Mouse (Mus musculus): Measurements from ENCODE around the gene Gm48552.

Gene Gm48552

GRCm38 (mm10) chr10:81388505-81389055 lies at the start of gene Gm48552:
Gene Gm48552, plus strand, starts transcription at chr10:81389005.
- DNase-seq (ENCODE audit: low spot score): no peak

DNA sequence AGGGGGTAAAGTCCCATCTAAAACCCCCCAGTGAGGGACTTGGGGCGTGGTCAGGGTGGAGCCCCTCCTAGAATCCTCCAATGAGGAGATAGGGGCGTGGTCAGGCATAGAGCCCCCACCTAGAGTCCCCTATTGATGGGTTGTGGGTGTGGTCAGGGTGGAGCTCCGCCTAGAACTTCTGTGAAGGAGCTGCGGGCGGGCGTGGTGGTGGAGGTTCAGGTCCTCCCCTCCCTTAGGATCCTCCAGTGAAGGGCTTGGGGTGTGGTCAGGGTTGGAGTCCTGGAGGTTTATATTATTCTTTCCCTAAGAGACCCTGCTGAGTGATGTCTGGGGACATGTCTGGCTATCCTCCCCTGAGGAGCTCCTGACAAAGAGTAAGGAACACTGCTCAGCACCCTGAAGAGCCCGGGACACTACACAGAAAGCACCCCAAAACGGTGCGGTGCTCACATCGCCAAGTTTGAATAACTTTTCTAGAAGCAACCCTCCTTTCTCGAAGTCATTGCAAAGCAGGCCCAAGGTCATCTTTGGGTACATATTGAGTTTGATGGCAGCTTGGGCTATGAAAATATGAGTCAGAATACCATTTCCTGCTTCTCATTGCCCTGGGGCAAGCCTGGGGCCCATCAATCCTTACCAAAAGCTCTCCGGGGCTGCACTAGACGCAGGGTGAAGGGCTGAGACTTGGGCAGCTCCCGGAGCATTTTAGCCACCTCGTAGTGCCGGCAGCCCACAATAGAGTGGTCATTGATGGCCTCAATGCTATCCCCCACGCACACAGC lies 48.1 kb upstream of the Gm48552 start:
- DNase-seq (ENCODE audit: low spot score): no peak

GRCm38 (mm10) chr10:81341333-81341949 lies 47.4 kb upstream of the Gm48552 start:
- DNase-seq (ENCODE audit: low spot score): peak; percentile 75

DNA sequence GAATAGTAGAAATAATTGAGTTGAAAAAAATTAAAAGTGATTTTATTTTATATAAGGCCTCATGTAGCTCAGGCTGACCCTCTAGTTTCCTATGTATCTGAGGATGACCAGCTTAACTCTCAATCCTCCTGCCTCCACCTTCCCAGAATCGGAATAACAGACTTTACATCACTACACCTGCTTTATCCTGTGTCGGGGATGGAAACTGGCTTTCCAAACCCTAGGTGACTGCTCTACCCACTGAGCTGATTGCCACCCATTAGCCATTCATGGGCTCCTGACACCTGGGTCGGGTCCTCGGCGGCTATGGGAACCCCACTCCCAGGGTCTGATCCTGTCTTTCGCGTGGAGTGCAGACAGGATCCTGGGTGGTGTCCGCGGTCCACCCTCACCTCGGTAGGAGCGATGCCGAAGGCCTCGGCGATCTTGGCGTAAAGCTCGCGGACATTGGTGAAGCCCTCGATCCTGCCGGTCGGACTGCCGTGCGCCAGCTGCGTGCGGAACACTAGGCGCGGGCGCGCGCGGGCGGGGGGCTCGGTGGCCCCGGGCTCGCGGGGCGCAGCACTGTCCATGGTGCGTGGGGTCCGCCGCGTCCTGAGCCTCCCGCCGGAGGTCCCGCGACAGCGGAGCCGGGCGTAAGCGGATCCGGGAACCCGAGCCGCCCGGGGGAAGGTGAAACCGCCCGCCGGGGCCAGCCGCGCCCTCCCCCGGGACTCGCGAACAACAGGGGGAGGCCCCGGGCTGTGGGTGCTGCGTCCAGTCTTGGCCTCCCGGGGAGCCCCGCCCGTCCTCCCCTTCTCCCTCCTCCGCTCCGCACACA lies 45.9 kb upstream of the Gm48552 start, which contains the start of gene Gipc3:
Gene Gipc3, minus strand, starts transcription at position 581 of the 820 bp plus-strand sequence.
- no peak for DNase-seq (ENCODE audit: low spot score)

- DNase-seq (ENCODE audit: low spot score): no peak
Measured at GRCm38 (mm10) chr10:81344421-81345161, 44.2 kb upstream of the Gm48552 start.

DNA sequence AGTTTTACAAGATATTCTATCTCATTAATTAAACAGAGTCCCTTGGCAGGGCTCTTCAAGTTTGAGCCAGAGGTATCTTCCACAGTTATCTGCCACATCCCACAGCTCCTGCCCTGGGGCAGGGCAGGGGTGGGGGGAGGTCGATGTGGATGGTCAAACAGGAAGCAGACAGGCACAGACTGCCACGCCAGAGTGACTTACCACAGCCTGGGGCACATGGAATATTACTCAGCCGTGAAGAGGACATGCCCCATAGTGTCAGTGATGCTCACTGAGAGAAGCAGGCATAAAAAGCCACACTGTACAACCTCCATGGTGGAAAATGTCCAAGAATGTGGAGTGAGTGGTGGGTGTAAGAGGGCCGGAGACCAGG lies 43.7 kb upstream of the Gm48552 start:
- no peak for DNase-seq (ENCODE audit: low spot score)

DNA sequence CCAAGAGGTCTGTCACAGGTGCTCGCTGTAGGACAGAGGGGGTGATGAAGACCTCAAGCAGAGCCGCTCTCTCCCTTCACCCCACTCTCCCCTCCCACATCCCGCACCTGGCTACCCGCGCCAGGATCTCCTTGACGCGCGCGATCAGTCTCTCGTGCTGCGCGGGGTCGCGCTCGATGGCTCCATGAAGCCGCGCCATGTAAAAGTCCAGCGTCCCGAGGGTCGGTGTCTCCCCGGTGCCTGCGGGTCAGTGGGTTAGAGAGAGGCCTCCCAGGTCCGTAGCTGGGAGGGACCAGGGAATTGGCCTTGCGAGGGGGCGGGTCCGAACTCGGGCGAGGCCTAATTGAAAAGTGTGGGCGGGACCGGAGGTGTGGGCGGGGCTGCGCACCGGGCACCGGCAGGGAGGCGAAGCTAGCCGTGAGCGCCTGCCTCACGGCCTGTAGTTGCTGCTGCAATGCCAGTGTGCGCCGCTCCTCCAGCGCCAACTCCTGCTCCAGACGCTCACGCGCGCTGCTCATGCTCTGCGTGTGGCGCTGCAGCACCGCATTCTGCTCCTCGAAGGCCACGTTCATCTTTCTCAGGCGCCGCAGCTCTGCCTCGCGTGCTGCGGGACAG lies 42.2 kb upstream of the Gm48552 start:
- peak; percentile 49 for DNase-seq (ENCODE audit: low spot score)

DNA sequence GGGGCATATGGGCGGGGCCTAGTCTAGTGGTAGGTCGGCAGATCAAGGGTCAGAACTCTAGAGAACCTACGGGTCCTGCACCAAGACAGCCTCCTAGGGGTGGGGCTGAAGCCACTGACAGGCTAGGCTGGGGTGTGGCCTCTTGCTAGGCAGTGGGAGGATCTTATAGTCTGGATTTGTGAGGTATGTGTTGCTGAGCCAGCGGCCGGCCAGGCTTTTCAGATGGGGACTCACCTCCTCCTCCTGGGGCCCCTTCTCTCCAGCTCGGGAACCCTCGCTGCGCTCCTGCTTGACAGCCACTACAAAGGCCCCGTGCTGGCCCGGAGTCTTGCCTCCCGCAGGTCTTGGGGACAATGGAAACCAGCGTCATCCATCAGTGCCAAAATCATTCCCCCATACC lies 39.7 kb upstream of the Gm48552 start:
- DNase-seq (ENCODE audit: low spot score): no peak

GRCm38 (mm10) chr10:81349961-81350350 lies 38.8 kb upstream of the Gm48552 start:
- no peak for DNase-seq (ENCODE audit: low spot score)

DNA sequence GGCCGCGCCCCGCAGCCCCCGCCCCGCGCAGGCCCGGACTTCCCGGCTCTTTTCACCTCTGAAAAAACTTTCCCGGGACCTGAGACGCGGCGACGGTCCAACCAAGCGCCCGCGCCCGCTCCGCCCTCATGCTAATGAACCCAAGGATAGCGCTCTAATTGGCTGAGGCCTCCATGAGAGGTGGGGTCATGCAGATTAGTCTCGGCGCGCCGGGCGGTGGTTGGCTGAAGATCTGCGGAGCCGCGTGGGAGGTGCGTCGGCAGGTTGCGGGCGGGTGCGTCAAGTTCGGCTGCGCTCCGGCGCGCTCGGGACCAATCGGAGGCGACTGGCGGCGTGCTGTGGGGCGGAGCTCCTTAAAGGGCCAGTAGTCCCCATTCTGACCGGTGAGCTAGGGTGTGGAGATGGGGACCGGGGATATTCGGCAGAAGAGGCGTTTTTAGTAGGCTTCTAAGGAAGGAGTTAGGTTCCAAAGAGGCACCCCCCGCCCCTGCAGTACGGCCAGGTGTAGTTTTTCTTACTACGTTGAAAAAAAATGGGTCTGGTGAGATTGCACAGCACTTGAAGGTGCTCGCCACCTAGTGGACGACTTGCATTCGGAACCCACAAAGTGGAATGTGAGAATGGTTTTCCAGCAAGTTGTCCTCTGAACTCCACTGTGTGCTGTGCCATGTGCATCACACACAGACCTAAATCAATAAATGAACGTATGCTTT lies 38.3 kb upstream of the Gm48552 start, which contains the start of gene Hmg20b:
Gene Hmg20b, minus strand, starts transcription at position 130 of the 713 bp plus-strand sequence.
- DNase-seq (ENCODE audit: low spot score): peak; percentile 96

- DNase-seq (ENCODE audit: low spot score): no peak
Measured at GRCm38 (mm10) chr10:81351678-81352291, 37.0 kb upstream of the Gm48552 start.

DNA sequence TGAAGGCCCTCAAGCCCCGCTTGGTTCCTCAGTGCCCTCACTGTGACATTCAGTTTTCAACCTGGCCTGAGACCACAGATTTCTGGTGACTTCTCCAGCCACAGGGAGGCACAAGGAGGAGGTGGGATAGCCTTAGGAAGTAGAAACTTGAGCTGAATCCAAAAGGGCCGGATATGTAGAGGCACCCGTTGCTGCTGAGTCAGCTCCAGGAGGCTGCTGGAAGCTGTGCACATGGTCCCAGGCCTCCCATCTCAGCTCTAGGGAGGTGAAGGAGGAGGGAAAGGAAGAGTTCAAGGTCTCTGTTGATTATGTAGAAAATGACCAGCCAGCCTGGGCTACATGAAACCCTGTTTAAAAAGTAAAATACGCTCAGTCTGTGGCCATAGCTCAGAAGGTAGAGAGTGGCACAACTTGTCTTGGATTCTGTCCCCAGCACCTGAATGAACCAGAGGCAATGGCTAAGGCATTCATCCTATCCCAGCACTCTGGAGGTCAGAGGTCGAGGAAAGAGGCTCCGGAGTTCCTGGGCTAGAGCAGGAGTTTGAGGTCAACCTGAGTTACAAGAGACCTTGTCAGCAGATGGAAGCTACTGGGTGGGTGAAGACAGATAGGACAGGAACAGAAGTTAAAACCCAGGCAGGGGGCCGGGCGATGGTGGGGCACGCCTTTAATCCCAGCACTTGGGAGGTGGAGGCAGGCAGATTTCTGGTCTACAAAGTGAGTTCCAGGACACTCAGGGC lies 33.9 kb upstream of the Gm48552 start:
- DNase-seq (ENCODE audit: low spot score): no peak

DNA sequence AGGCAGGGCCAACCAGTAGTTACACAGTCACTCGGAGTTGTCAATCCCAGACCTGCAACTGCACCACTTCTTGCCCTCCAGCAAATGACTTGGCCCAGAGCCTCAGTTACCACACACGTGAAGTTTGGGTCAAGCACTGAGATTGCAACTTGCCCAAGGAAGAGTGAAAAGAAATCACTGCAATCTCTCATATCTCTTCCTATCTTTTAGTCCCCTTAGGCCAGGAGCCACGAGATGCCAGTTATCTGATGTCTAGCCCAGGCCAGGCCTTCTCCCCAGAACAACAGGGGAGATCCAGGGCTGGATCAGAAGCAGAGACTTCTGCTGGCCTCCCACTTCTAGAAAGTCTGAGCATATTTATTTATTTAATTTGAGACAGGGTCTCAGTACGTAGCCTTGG lies 33.3 kb upstream of the Gm48552 start:
- no peak for DNase-seq (ENCODE audit: low spot score)

GRCm38 (mm10) chr10:81356352-81356990 lies 32.3 kb upstream of the Gm48552 start:
- DNase-seq (ENCODE audit: low spot score): no peak

DNA sequence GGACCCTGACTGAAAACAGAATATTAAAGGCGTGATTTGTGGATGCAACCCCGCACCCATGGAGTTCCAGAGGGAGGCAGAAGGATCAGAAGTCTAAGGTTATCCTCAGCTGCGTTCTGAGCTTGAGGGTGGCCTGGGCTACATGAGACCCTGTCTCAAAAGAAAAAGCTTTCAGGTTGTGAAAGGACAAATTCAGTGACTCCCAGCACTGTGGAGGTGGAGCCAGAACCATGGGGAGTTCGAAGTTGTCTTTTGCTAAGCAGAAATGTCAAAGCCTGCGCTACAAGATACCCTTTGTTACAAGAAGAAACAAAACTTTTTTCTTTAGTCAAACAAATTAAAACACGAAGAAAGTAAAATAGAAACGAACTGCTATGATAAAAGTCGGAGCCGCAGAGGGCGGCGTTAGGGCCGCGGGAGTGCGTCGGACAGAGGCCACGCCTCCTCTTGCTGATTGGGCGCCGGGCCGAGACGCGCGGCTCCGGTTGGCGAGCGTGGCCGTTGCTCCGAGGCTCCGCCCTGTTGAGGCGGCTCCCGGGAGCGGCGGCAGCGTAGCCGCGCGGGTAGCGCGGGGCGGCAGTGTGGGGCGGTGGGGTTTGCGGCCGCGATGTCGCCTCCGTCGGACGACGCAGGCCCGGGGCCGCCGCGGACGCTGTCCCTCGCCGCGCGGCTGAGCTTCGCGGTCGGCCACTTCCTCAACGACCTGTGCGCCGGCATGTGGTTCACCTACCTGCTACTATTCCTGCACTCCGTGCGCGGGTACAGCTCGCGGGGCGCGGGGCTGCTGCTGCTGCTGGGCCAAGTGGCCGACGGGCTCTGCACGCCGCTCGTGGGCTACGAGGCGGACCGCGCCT lies 31.6 kb upstream of the Gm48552 start, which contains the start of gene Mfsd12:
Gene Mfsd12, plus strand, starts transcription at position 501 of the 854 bp plus-strand sequence.
- peak; percentile 88 for DNase-seq (ENCODE audit: low spot score)

DNA sequence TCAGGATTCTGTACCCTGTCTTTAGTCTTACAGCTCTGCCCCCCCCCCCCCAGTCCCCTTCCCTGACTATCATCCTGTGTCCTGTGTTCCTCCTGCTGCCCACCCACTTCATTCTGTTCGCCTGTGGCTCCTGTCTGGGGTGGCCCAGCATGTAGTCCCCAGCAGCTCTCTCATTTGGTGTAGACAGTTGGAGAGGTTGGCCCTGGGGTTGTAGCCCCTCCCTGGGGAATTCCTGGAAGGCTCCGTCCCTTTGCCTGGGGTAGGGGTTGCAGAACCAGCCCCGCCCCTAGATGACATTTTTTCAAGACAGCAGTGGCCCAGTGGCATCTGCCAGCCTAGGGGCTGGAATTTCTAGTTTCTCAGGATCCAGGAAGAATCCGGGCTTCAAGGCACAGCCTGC lies 30.6 kb upstream of the Gm48552 start:
- DNase-seq (ENCODE audit: low spot score): no peak

DNA sequence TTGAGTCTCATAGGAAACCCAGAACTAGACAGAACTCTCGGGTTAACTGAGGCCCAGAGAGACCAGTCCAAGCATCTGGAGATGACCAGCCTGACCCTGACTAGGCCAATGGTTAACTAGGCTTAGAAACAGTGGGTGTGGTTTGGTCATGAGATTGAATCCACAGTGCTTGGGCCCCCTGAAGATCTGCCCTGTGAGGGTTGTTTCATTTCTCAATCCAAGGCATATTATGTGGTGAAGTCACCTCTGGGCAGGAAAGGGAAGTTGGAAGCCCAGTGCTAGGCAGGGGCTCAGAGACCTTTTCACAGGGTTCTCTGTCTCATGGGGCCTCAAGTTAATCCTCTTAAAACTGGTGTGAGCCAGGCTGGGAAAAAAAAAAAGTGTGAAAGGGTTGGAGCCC lies 30.0 kb upstream of the Gm48552 start:
- DNase-seq (ENCODE audit: low spot score): no peak

GRCm38 (mm10) chr10:81360721-81361120 lies 28.1 kb upstream of the Gm48552 start:
- no peak for DNase-seq (ENCODE audit: low spot score)
